Mouse (Mus musculus) lung, embryonic 16.5 days (tissue): ENCODE data around the gene Nek6. TPM values are rescaled to one million over a fixed set of nuclear protein-coding genes. Genes with fewer than 3 reads are reported as not detected.

ENCODE experiments used
- ATAC-seq: fragments of 200-750 bp; cut with Nextera tagmentation; 2 replicates; pipeline ENCODE4 v1.8.0; 2017; ENCODE audit warnings: low read depth, mild to moderate bottlenecking, moderate library complexity
- H3K27ac ChIP-seq: fragments of 300-500 bp; sonication (generic); 2 replicates; pipeline ENCODE4 v1.5.1; 2014; ENCODE audit warnings: mild to moderate bottlenecking, control low read depth, low read length
- H3K27me3 ChIP-seq: fragments of 300-500 bp; sonication (generic); 2 replicates; pipeline ENCODE4 v1.6.1; 2014; ENCODE audit warnings: low read depth, low read length, mixed read lengths; ENCODE audit not compliant: control insufficient read depth, insufficient read depth
- H3K36me3 ChIP-seq: fragments of 300-500 bp; sonication (generic); 2 replicates; pipeline ENCODE4 v1.6.1; 2014; ENCODE audit warnings: low read length; ENCODE audit not compliant: control insufficient read depth, insufficient read depth
- H3K4me1 ChIP-seq: fragments of 300-500 bp; sonication (generic); replicated peaks from 2 replicates; pipeline ENCODE4 v1.6.1; 2014; ENCODE audit warnings: low read length, mixed read lengths; ENCODE audit not compliant: control insufficient read depth, insufficient read depth
- H3K4me2 ChIP-seq: fragments of 300-500 bp; sonication (generic); 2 replicates; pipeline ENCODE4 v1.6.1; 2014; ENCODE audit warnings: low read depth, low read length, control low read depth
- H3K4me3 ChIP-seq: fragments of 300-500 bp; sonication (generic); 2 replicates; pipeline ENCODE4 v1.5.1; 2014; ENCODE audit warnings: mild to moderate bottlenecking, low read length, control low read depth
- H3K9ac ChIP-seq: fragments of 300-500 bp; sonication (generic); 2 replicates; pipeline ENCODE4 v1.6.1; 2014; ENCODE audit warnings: low read length, control low read depth
- H3K9me3 ChIP-seq: fragments of 300-500 bp; sonication (generic); 2 replicates; pipeline ENCODE4 v1.6.1; 2016; ENCODE audit warnings: low read length; ENCODE audit not compliant: control insufficient read depth
- WGBS: fragments of 180-500 bp; shearing (Covaris S2); extraction: QIAGEN DNeasy Blood & Tissue Kit; methylation state at CpG from one replicate; pipeline ENCODE4 v1.1.7; 2014; 5-methylcytosine and 5-hydroxymethylcytosine counted together
- polyA plus RNA-seq: library from polyadenylated mRNA; unstranded; fragments of >200 nt; fragmentation: Nextera tagmentation; extraction: Ambion mirVana; gene quantifications from 2 replicates; pipeline ENCODE4 v1.2.1, GENCODE M21; 2015

The Nek6 gene
- polyA plus RNA-seq, 1 experiment from 2014 or later = 122 TPM

GRCm38 (mm10) chr2:38541101-38541500, 29.7 kb downstream of the Nek6 start:
- Histone ChIP-seq H3K9me3 (no peaks in the 10 kb centered on the region), H3K27me3 (no peaks in the 10 kb centered on the region), H3K4me1 (peaks cover 42% of the 10 kb centered on the region), H3K36me3 (no peaks in the 10 kb centered on the region), H3K4me3 (no peak overlapping the region), H3K9ac (no peak overlapping the region), H3K4me2 (no peak overlapping the region), H3K27ac (no peak overlapping the region)
- 80% methylated on average over 3 of the region's 3 CpGs for WGBS
- ATAC-seq = no peak

DNA sequence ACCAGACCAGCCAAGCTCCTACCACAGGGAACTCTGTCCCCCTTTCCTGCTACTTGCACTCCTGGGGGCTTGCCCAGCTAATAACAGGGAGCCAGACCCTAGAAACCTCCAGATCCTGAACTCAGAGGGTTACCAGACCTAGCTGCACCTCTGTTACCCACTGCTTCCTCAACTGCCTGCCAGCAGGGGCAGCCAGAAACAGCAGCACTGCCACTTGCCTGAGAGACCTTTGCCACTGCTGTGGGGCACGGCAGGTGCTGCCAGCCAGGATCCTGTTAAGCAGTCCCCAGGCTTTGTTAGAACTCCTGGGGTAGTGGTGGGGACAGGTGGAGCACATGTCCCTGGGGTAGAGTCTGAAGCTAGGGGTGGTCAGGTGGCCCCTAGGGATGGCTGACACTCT, 30.1 kb downstream of the Nek6 start:
- no peaks in the 10 kb centered on the region for H3K9me3 ChIP-seq
- no peaks in the 10 kb centered on the region for H3K27me3 ChIP-seq
- ATAC-seq = no peak
- H3K36me3 ChIP-seq = no peaks in the 10 kb centered on the region
- H3K4me2 ChIP-seq = no peak overlapping the region
- H3K9ac ChIP-seq = no peak overlapping the region
- H3K4me1 ChIP-seq = peaks cover 42% of the 10 kb centered on the region
- H3K27ac ChIP-seq = no peak overlapping the region
- no peak overlapping the region for H3K4me3 ChIP-seq
- 72% methylated on average over 1 of the region's 1 CpGs for WGBS

DNA sequence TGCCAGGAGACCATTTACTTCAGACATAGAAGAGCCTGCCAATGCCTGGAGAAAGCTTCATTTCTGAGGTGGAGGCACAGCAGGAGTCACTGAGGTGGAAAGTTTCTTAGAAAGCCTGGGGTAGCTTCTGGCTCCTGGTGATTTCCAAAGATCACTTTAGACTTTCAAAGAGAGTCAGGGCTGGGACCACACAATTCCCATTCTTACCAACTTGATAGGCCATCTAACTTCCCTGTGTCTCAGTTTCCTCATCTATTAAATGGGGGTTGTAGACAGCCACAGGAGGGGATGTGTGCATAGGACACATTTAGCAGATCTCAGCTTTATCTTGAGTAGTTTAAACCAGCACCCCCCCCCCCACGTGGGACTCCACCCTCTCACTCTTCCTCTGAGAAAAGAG, 30.9 kb downstream of the Nek6 start:
- H3K27me3 ChIP-seq = no peaks in the 10 kb centered on the region
- no peak overlapping the region for H3K27ac ChIP-seq
- no peak overlapping the region for H3K4me3 ChIP-seq
- no peak for ATAC-seq
- H3K9ac ChIP-seq = no peak overlapping the region
- no peaks in the 10 kb centered on the region for H3K9me3 ChIP-seq
- no peaks in the 10 kb centered on the region for H3K36me3 ChIP-seq
- H3K4me1 ChIP-seq = peaks cover 41% of the 10 kb centered on the region
- 54% methylated on average over 1 of the region's 1 CpGs for WGBS
- H3K4me2 ChIP-seq = no peak overlapping the region

DNA sequence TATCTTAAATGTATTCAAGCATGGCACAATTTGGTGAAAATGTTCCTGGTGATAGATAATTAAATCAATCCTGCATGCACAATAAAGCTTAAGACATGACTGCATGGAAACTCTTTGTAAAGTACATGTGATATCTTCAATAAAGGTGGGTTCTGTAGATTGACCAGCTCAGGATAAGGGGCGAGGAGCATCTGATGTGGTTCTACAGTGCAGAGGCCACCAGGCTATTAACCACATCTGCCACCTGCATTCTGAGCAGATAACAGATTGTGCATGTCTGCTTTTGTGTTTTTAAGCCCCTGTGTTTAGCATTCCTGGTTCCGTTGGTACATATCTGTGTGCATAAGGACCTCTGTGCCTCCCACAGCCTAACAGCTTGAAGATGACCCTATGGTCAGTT, 31.7 kb downstream of the Nek6 start:
- Histone ChIP-seq H3K27me3 (no peaks in the 10 kb centered on the region), H3K4me2 (no peak overlapping the region), H3K4me1 (peaks cover 36% of the 10 kb centered on the region), H3K9me3 (no peaks in the 10 kb centered on the region), H3K27ac (no peak overlapping the region), H3K36me3 (no peaks in the 10 kb centered on the region), H3K9ac (no peak overlapping the region), H3K4me3 (no peak overlapping the region)
- 82% methylated on average over 2 of the region's 2 CpGs for WGBS
- ATAC-seq = no peak

GRCm38 (mm10) chr2:38544341-38544740, 32.9 kb downstream of the Nek6 start:
- no peaks in the 10 kb centered on the region for H3K27me3 ChIP-seq
- H3K4me3 ChIP-seq = no peak overlapping the region
- no peak for ATAC-seq
- H3K9me3 ChIP-seq = no peaks in the 10 kb centered on the region
- H3K36me3 ChIP-seq = no peaks in the 10 kb centered on the region
- H3K4me2 ChIP-seq = no peak overlapping the region
- no peak overlapping the region for H3K9ac ChIP-seq
- peaks cover 36% of the 10 kb centered on the region for H3K4me1 ChIP-seq
- H3K27ac ChIP-seq = no peak overlapping the region

GRCm38 (mm10) chr2:38544982-38545381, 33.5 kb downstream of the Nek6 start:
- no peak overlapping the region for H3K27ac ChIP-seq
- WGBS = 63% methylated on average over 6 of the region's 6 CpGs
- no peaks in the 10 kb centered on the region for H3K27me3 ChIP-seq
- no peak overlapping the region for H3K4me3 ChIP-seq
- no peak overlapping the region for H3K4me2 ChIP-seq
- H3K4me1 ChIP-seq = peaks cover 30% of the 10 kb centered on the region
- no peaks in the 10 kb centered on the region for H3K36me3 ChIP-seq
- ATAC-seq = no peak
- no peak overlapping the region for H3K9ac ChIP-seq
- H3K9me3 ChIP-seq = no peaks in the 10 kb centered on the region

- H3K27ac ChIP-seq = peak overlapping the region; percentile 54
Observed at GRCm38 (mm10) chr2:38545706-38546105, 34.3 kb downstream of the Nek6 start.

GRCm38 (mm10) chr2:38546222-38546621, 34.8 kb downstream of the Nek6 start:
- H3K9me3 ChIP-seq = no peaks in the 10 kb centered on the region
- H3K27me3 ChIP-seq = no peaks in the 10 kb centered on the region
- H3K9ac ChIP-seq = no peak overlapping the region
- ATAC-seq = peak; percentile 82
- no peak overlapping the region for H3K4me2 ChIP-seq
- peak overlapping the region; percentile 54 for H3K27ac ChIP-seq
- H3K4me1 ChIP-seq = peaks cover 27% of the 10 kb centered on the region
- WGBS = 9% methylated on average over 6 of the region's 6 CpGs
- no peak overlapping the region for H3K4me3 ChIP-seq
- H3K36me3 ChIP-seq = no peaks in the 10 kb centered on the region; the same call in 1 of the 2 replicates

More at GRCm38 (mm10) chr2:38545706-38546105, 34.3 kb downstream of the Nek6 start:
- Histone ChIP-seq H3K4me1 (peaks cover 29% of the 10 kb centered on the region), H3K27me3 (no peaks in the 10 kb centered on the region), H3K9me3 (no peaks in the 10 kb centered on the region), H3K36me3 (no peaks in the 10 kb centered on the region; the same call in 1 of the 2 replicates), H3K4me2 (no peak overlapping the region), H3K4me3 (no peak overlapping the region), H3K9ac (no peak overlapping the region)
- 0 out of 2 replicates have a peak, but pooled peaks have one; percentile 1 for ATAC-seq

DNA sequence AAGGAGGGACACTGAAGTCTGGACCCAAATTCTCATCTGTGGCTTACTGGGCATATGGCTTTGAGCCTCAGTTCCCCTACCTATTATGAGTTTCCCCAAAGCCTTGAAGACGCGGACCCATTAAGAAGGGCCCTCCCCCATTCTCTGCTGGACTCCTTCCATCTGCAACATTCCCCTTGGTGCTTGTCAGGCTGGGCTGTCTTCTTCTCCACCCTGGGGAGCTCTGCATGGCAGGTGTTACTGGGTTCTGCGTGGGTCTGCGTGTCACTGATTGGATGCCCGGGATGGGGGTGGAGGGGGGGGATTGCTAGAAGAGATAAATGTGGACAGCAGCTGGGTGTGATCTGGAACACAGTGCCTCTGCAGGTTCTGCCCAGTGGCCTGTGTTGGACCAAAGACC, 35.3 kb downstream of the Nek6 start:
- ATAC-seq = peak; percentile 24
- 57% methylated on average over 5 of the region's 5 CpGs for WGBS

More for the DNA sequence above, 35.3 kb downstream of the Nek6 start:
- peak overlapping the region; percentile 54 for H3K27ac ChIP-seq
- no peaks in the 10 kb centered on the region for H3K9me3 ChIP-seq
- no peak overlapping the region for H3K9ac ChIP-seq
- H3K4me2 ChIP-seq = no peak overlapping the region
- no peak overlapping the region for H3K4me3 ChIP-seq
- no peaks in the 10 kb centered on the region for H3K27me3 ChIP-seq
- no peaks in the 10 kb centered on the region; the same call in 1 of the 2 replicates for H3K36me3 ChIP-seq
- H3K4me1 ChIP-seq = peaks cover 27% of the 10 kb centered on the region
